Mouse (Mus musculus) liver, embryonic 15.5 days (tissue): ENCODE results near the gene Olfr429. TPM values are rescaled to one million over a fixed set of nuclear protein-coding genes. Genes with fewer than 3 reads are reported as not detected.
"Not testable (repeated sequence)": the region's sequence is repeated elsewhere in the genome, so short reads cannot be mapped to it uniquely, and the experiment has no call there.

Experiments
- ATAC-seq: fragments of 200-750 bp; cut with Nextera tagmentation; 2 replicates; pipeline ENCODE4 v1.8.0; 2017; ENCODE audit warnings: moderate number of reproducible peaks, mild to moderate bottlenecking, moderate library complexity; ENCODE audit not compliant: insufficient read depth
- H3K27ac ChIP-seq: fragments of 300-500 bp; sonication (generic); replicated peaks from 2 replicates; pipeline ENCODE4 v1.5.1; 2015; ENCODE audit warnings: mild to moderate bottlenecking, inconsistent platforms
- H3K27me3 ChIP-seq: fragments of 300-500 bp; sonication (generic); 2 replicates; pipeline ENCODE4 v1.6.1; 2015; ENCODE audit warnings: mild to moderate bottlenecking, inconsistent platforms
- H3K36me3 ChIP-seq: fragments of 300-500 bp; sonication (generic); replicated peaks from 2 replicates; pipeline ENCODE4 v1.6.1; 2015; ENCODE audit warnings: moderate library complexity, mild to moderate bottlenecking, inconsistent platforms
- H3K4me1 ChIP-seq: fragments of 300-500 bp; sonication (generic); replicated peaks from 2 replicates; pipeline ENCODE4 v1.6.1; 2015; ENCODE audit warnings: inconsistent platforms
- H3K4me2 ChIP-seq: fragments of 300-500 bp; sonication (generic); 2 replicates; pipeline ENCODE4 v1.6.1; 2015; ENCODE audit warnings: moderate library complexity, mild to moderate bottlenecking, inconsistent platforms
- H3K4me3 ChIP-seq: fragments of 300-500 bp; sonication (generic); replicated peaks from 2 replicates; pipeline ENCODE4 v1.5.1; 2015; ENCODE audit warnings: mild to moderate bottlenecking, inconsistent platforms
- H3K9ac ChIP-seq: fragments of 300-500 bp; sonication (generic); 2 replicates; pipeline ENCODE4 v1.6.1; 2015; ENCODE audit warnings: moderate library complexity, mild to moderate bottlenecking, inconsistent platforms
- H3K9me3 ChIP-seq: fragments of 300-500 bp; sonication (generic); replicated peaks from 2 replicates; pipeline ENCODE4 v1.6.1; 2016; ENCODE audit warnings: inconsistent platforms
- WGBS: fragments of 180-500 bp; shearing (Covaris S2); methylation state at CpG from one replicate; pipeline ENCODE4 v1.1.7; 2015; ENCODE audit warnings: mixed read lengths; ENCODE audit not compliant: insufficient replicate concordance; 5-methylcytosine and 5-hydroxymethylcytosine counted together
- polyA plus RNA-seq: library from polyadenylated mRNA; unstranded; fragments of >200 nt; fragmentation: Nextera tagmentation; extraction: Ambion mirVana; gene quantifications from 2 replicates; pipeline ENCODE4 v1.2.1, GENCODE M21; 2015

Olfr429 gene
- not detected in 2 replicates for polyA plus RNA-seq

- H3K9me3 ChIP-seq = no peaks in the 10 kb centered on the region
- H3K4me1 ChIP-seq = no peaks in the 10 kb centered on the region
- no peak for ATAC-seq
- H3K27me3 ChIP-seq = no peaks in the 10 kb centered on the region
- no peak within 1 kb of the TSS for H3K4me2 ChIP-seq
- 67% methylated on average over 2 of the region's 2 CpGs for WGBS
- no peak within 1 kb of the TSS for H3K27ac ChIP-seq
- no peak within 1 kb of the TSS for H3K4me3 ChIP-seq
- no peak within 1 kb of the TSS for H3K9ac ChIP-seq
- H3K36me3 ChIP-seq = no peaks in the 10 kb centered on the region
Observed at GRCm38 (mm10) chr1:174084031-174084430, at the start of gene Olfr429. Gene Olfr429 (plus strand): TSS chr1:174084331.

- Histone ChIP-seq H3K4me3 (no peak overlapping the region), H3K36me3 (no peaks in the 10 kb centered on the region), H3K9ac (no peak overlapping the region), H3K9me3 (no peaks in the 10 kb centered on the region), H3K27me3 (no peaks in the 10 kb centered on the region), H3K27ac (no peak overlapping the region), H3K4me2 (no peak overlapping the region), H3K4me1 (no peaks in the 10 kb centered on the region)
- WGBS = 35% methylated on average over 4 of the region's 4 CpGs
- ATAC-seq = no peak
Observed at GRCm38 (mm10) chr1:174035841-174036240, 48.3 kb upstream of the Olfr429 start.

GRCm38 (mm10) chr1:174038480-174038879 lies 45.7 kb upstream of the Olfr429 start:
- H3K27me3 ChIP-seq = no peaks in the 10 kb centered on the region
- H3K9me3 ChIP-seq = no peaks in the 10 kb centered on the region
- H3K9ac ChIP-seq = no peak overlapping the region
- no peaks in the 10 kb centered on the region for H3K4me1 ChIP-seq
- 67% methylated on average over 3 of the region's 3 CpGs for WGBS
- no peak overlapping the region for H3K4me2 ChIP-seq
- H3K27ac ChIP-seq = no peak overlapping the region
- H3K36me3 ChIP-seq = no peaks in the 10 kb centered on the region
- H3K4me3 ChIP-seq = no peak overlapping the region
- no peak for ATAC-seq

- no peak for ATAC-seq
- no peak within 1 kb of the TSS for H3K27ac ChIP-seq
- H3K36me3 ChIP-seq = no peaks in the 10 kb centered on the region
- no peaks in the 10 kb centered on the region for H3K27me3 ChIP-seq
- no peak within 1 kb of the TSS for H3K4me2 ChIP-seq
- WGBS = 41% methylated on average over 7 of the region's 7 CpGs
- H3K9me3 ChIP-seq = no peaks in the 10 kb centered on the region
- H3K4me1 ChIP-seq = no peaks in the 10 kb centered on the region
- no peak within 1 kb of the TSS for H3K4me3 ChIP-seq
- no peak within 1 kb of the TSS for H3K9ac ChIP-seq
Observed at GRCm38 (mm10) chr1:174040523-174041177, 43.5 kb upstream of the Olfr429 start, which contains the start of gene Olfr433. Gene Olfr433 (plus strand): TSS chr1:174040705.

GRCm38 (mm10) chr1:174042091-174042884 lies 41.8 kb upstream of the Olfr429 start:
- H3K4me2 ChIP-seq, H3K4me3 ChIP-seq, H3K36me3 ChIP-seq, H3K27ac ChIP-seq, H3K27me3 ChIP-seq, H3K9ac ChIP-seq, H3K4me1 ChIP-seq, H3K9me3 ChIP-seq: not testable (repeated sequence)
- 0 out of 2 replicates have a peak, but pooled peaks have one; percentile 21 for ATAC-seq
- WGBS = 65% methylated on average over 12 of the region's 12 CpGs

- H3K36me3 ChIP-seq = no peaks in the 10 kb centered on the region
- no peaks in the 10 kb centered on the region for H3K9me3 ChIP-seq
- H3K27me3 ChIP-seq = no peaks in the 10 kb centered on the region
- no peaks in the 10 kb centered on the region for H3K4me1 ChIP-seq
- 49% methylated on average over 2 of the region's 2 CpGs for WGBS
- no peak overlapping the region for H3K27ac ChIP-seq
- H3K4me2 ChIP-seq = no peak overlapping the region
- H3K9ac ChIP-seq = no peak overlapping the region
- ATAC-seq = no peak
- H3K4me3 ChIP-seq = no peak overlapping the region
Observed at GRCm38 (mm10) chr1:174044431-174044830, 39.7 kb upstream of the Olfr429 start.

GRCm38 (mm10) chr1:174048227-174048626 lies 35.9 kb upstream of the Olfr429 start:
- not testable (repeated sequence) for ATAC-seq

GRCm38 (mm10) chr1:174048893-174049292 lies 35.2 kb upstream of the Olfr429 start, which contains the start of gene Olfr432:
Gene Olfr432 (plus strand): TSS chr1:174049205.
- Histone ChIP-seq H3K4me2 (no peak within 1 kb of the TSS), H3K9me3 (no peaks in the 10 kb centered on the region), H3K4me3 (no peak within 1 kb of the TSS), H3K36me3 (no peaks in the 10 kb centered on the region), H3K27me3 (no peaks in the 10 kb centered on the region), H3K9ac (no peak within 1 kb of the TSS), H3K27ac (no peak within 1 kb of the TSS), H3K4me1 (no peaks in the 10 kb centered on the region)
- ATAC-seq = no peak
- 30% methylated on average over 2 of the region's 2 CpGs for WGBS

More at GRCm38 (mm10) chr1:174048227-174048626, 35.9 kb upstream of the Olfr429 start:
- WGBS = 37% methylated on average over 6 of the region's 6 CpGs
- H3K4me2 ChIP-seq, H3K27ac ChIP-seq, H3K9ac ChIP-seq, H3K9me3 ChIP-seq, H3K4me1 ChIP-seq, H3K4me3 ChIP-seq, H3K36me3 ChIP-seq, H3K27me3 ChIP-seq: not testable (repeated sequence)

- H3K9ac ChIP-seq, H3K36me3 ChIP-seq, H3K9me3 ChIP-seq, ATAC-seq, H3K27me3 ChIP-seq, H3K4me2 ChIP-seq, H3K4me3 ChIP-seq, H3K4me1 ChIP-seq, H3K27ac ChIP-seq: not testable (repeated sequence)
- WGBS = 14% methylated on average over 4 of the region's 4 CpGs
Observed at GRCm38 (mm10) chr1:174049357-174049756, 34.8 kb upstream of the Olfr429 start.

- H3K4me1 ChIP-seq = no peaks in the 10 kb centered on the region
- H3K27me3 ChIP-seq = no peaks in the 10 kb centered on the region
- ATAC-seq = no peak
- H3K27ac ChIP-seq = no peak overlapping the region
- H3K4me3 ChIP-seq = no peak overlapping the region
- H3K4me2 ChIP-seq = no peak overlapping the region
- no peak overlapping the region for H3K9ac ChIP-seq
- 65% methylated on average over 4 of the region's 4 CpGs for WGBS
- H3K9me3 ChIP-seq = no peaks in the 10 kb centered on the region
- no peaks in the 10 kb centered on the region for H3K36me3 ChIP-seq
Observed at GRCm38 (mm10) chr1:174050532-174050931, 33.6 kb upstream of the Olfr429 start.

GRCm38 (mm10) chr1:174051515-174051914 lies 32.6 kb upstream of the Olfr429 start:
- Histone ChIP-seq H3K4me1 (no peaks in the 10 kb centered on the region), H3K9ac (no peak overlapping the region), H3K4me2 (no peak overlapping the region), H3K27ac (no peak overlapping the region), H3K9me3 (no peaks in the 10 kb centered on the region), H3K36me3 (no peaks in the 10 kb centered on the region), H3K27me3 (no peaks in the 10 kb centered on the region), H3K4me3 (no peak overlapping the region)
- ATAC-seq = no peak
- WGBS = 60% methylated on average over 4 of the region's 4 CpGs
